Mouse (Mus musculus): Measurements from ENCODE around the gene Tubgcp3. TPM values are rescaled to one million over a fixed set of nuclear protein-coding genes. Genes with fewer than 3 reads are reported as not detected.

Tubgcp3 gene
- total RNA-seq, 2 experiments from 2014 or later, result 29.6 to 29.8 TPM

Small RNAs within 50 kb of the gene (microRNA-seq; reads per million reads assigned to microRNA genes)
- 0 reads per million in 2 experiments for gene Gm26483

Other genes starting within 250 kb of the Tubgcp3 start
- not detected for gene Spaca7, start 99.2 kb downstream of the Tubgcp3 start, total RNA-seq (2021)
- gene Atp11a, start 84.8 kb upstream of the Tubgcp3 start, total RNA-seq (2021), result 10 to 100 TPM; 58.0 to 62.5 TPM
- 100 to 1,000 TPM; 242 to 256 TPM for gene Mcf2l, start 201.6 kb upstream of the Tubgcp3 start, total RNA-seq (2021)

All from layer of hippocampus, postnatal 14 days (tissue).